Mouse (Mus musculus): Measurements from ENCODE around the gene Olfr670. TPM values are rescaled to one million over a fixed set of nuclear protein-coding genes. Genes with fewer than 3 reads are reported as not detected.
"Not testable (repeated sequence)": the region's sequence is repeated elsewhere in the genome, so short reads cannot be mapped to it uniquely, and the experiment has no call there.

Olfr670 gene
- polyA plus RNA-seq (2014; fragmentation: Nextera tagmentation; extraction: Ambion mirVana) = not detected in 2 replicates

DNA sequence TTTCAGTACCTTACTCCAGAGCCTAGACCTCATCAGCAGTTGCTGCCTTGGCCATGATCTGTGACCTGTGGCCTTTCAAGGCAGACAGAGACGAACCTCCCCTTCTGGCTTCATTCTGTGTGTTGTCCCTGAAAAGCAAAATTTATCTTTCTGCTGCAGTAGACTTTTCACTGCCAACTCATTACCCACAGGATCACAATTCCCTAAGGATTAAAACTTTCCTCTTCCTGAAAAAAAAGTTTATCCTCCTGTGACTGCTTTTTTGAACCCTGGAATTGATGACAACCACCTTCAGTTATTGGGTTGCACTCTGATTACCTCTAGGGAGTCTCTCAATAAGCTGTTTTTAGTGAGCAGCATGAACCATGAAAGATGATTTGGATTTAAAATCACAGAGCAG lies at the start of gene Olfr670:
Gene Olfr670, minus strand, starts transcription at position 101 of the 400 bp plus-strand sequence.
- Histone ChIP-seq H3K9ac (ENCODE audit: low read length) (no peak within 1 kb of the TSS), H3K27ac (ENCODE audit: low read depth) (no peak within 1 kb of the TSS), H3K36me3 (ENCODE audit: control insufficient read depth, insufficient read depth, low read length) (no peaks in the 10 kb centered on the region), H3K4me1 (replicated peaks; ENCODE audit: control insufficient read depth, insufficient read depth, low read length) (no peaks in the 10 kb centered on the region), H3K27me3 (replicated peaks; ENCODE audit: control insufficient read depth, insufficient read depth, low read length) (no peaks in the 10 kb centered on the region), H3K9me3 (ENCODE audit: control insufficient read depth, low read length) (no peaks in the 10 kb centered on the region), H3K4me3 (ENCODE audit: low read depth, low read length) (no peak within 1 kb of the TSS), H3K4me2 (ENCODE audit: low read length) (no peak within 1 kb of the TSS)
- ATAC-seq (replicated peaks; ENCODE audit: low FRiP score, low TSS enrichment, low read depth) (no peak), DNase-seq (ENCODE audit: low spot score) (no peak)
- 50% methylated on average over 1 of the region's 1 CpGs for WGBS

DNA sequence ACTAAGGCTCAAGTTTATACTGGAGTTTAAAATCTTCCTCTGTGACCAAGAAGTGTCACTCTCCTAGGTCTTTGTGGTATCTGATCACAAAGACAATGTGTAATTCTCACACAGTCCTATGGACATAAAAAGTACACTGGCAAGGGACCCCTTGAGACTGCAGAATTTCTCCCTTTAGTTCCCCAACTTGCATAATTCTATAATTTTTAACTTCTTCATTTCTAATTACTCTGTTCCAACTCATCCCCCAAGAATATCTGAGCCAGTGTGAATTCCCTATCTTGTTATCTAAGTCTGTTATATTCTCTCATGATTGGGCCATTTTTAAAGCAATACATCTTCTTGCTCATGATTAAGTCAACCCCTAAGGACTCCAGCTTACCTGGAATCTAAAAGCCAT lies 39.5 kb upstream of the Olfr670 start, which contains the start of gene Olfr672:
Gene Olfr672, minus strand, starts transcription at position 101 of the 400 bp plus-strand sequence.
- Histone ChIP-seq H3K4me3 (ENCODE audit: low read depth, low read length) (no peak within 1 kb of the TSS), H3K4me2 (ENCODE audit: low read length) (no peak within 1 kb of the TSS), H3K4me1 (replicated peaks; ENCODE audit: control insufficient read depth, insufficient read depth, low read length) (no peaks in the 10 kb centered on the region), H3K9me3 (ENCODE audit: control insufficient read depth, low read length) (no peaks in the 10 kb centered on the region), H3K27me3 (replicated peaks; ENCODE audit: control insufficient read depth, insufficient read depth, low read length) (no peaks in the 10 kb centered on the region), H3K27ac (ENCODE audit: low read depth) (no peak within 1 kb of the TSS), H3K9ac (ENCODE audit: low read length) (no peak within 1 kb of the TSS), H3K36me3 (ENCODE audit: control insufficient read depth, insufficient read depth, low read length) (no peaks in the 10 kb centered on the region)
- no peak for ATAC-seq (replicated peaks; ENCODE audit: low FRiP score, low TSS enrichment, low read depth)
- no peak for DNase-seq (ENCODE audit: low spot score)

DNA sequence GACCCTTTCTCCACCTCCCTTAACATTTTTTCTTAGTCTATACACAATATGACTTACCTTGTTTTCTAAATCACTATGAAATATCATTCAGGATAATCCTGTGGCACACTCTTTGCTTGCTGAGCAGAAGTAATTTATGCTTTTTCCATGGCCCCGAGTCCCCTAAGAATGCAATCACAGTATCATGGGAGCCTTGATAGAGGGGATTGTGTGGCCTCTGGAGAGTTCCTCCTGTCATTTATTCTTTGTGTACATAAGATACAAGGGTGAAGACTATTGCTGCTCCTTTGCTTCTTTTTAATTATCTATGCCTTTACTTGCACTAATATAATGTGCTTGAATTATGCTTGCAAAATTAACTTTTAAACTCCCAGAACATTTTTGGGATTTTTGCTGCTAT lies 16.6 kb upstream of the Olfr670 start, which contains the start of gene Olfr671:
Gene Olfr671, minus strand, starts transcription at position 101 of the 400 bp plus-strand sequence.
- Histone ChIP-seq H3K27me3 (replicated peaks; ENCODE audit: control insufficient read depth, insufficient read depth, low read length) (no peaks in the 10 kb centered on the region), H3K9ac (ENCODE audit: low read length) (no peak within 1 kb of the TSS)

DNA sequence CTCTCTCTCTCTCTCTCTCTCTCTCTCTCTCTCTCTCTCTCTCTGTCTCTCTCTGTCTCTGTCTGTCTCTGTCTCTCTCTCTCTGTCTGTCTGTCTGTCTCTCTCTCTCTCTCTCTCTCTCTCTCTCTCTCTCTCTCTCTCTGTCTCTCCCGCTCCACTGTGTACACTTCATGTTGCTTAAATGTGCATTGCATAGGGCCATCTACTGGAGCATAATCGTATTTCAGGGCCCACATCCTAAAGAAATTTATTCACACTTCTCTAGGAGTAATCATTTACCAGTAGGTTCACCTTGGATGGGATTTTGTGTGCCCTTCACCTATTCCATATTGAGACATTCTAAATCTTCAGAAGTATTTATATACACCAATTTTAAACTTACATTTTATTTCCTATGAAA lies 10.1 kb upstream of the Olfr670 start:
- not testable (repeated sequence) for ATAC-seq (replicated peaks; ENCODE audit: low FRiP score, low TSS enrichment, low read depth); H3K4me2 ChIP-seq (ENCODE audit: low read length); H3K36me3 ChIP-seq (ENCODE audit: control insufficient read depth, insufficient read depth, low read length); H3K4me3 ChIP-seq (ENCODE audit: low read depth, low read length); H3K9ac ChIP-seq (ENCODE audit: low read length); DNase-seq (ENCODE audit: low spot score); H3K27ac ChIP-seq (ENCODE audit: low read depth); H3K9me3 ChIP-seq (ENCODE audit: control insufficient read depth, low read length); H3K27me3 ChIP-seq (replicated peaks; ENCODE audit: control insufficient read depth, insufficient read depth, low read length); H3K4me1 ChIP-seq (replicated peaks; ENCODE audit: control insufficient read depth, insufficient read depth, low read length)
- 70% methylated on average over 2 of the region's 2 CpGs for WGBS

More for the DNA sequence above, 16.6 kb upstream of the Olfr670 start, which contains the start of gene Olfr671:
- no peak within 1 kb of the TSS for H3K4me3 ChIP-seq (ENCODE audit: low read depth, low read length)
- no peak within 1 kb of the TSS for H3K27ac ChIP-seq (ENCODE audit: low read depth)
- no peak within 1 kb of the TSS for H3K4me2 ChIP-seq (ENCODE audit: low read length)
- DNase-seq (ENCODE audit: low spot score) = no peak
- 59% methylated on average over 1 of the region's 1 CpGs for whole genome bisulfite sequencing
- no peak for ATAC-seq (replicated peaks; ENCODE audit: low FRiP score, low TSS enrichment, low read depth)
- no peaks in the 10 kb centered on the region for H3K36me3 ChIP-seq (ENCODE audit: control insufficient read depth, insufficient read depth, low read length)
- H3K9me3 ChIP-seq (ENCODE audit: control insufficient read depth, low read length) = no peaks in the 10 kb centered on the region
- no peaks in the 10 kb centered on the region for H3K4me1 ChIP-seq (replicated peaks; ENCODE audit: control insufficient read depth, insufficient read depth, low read length)

DNA sequence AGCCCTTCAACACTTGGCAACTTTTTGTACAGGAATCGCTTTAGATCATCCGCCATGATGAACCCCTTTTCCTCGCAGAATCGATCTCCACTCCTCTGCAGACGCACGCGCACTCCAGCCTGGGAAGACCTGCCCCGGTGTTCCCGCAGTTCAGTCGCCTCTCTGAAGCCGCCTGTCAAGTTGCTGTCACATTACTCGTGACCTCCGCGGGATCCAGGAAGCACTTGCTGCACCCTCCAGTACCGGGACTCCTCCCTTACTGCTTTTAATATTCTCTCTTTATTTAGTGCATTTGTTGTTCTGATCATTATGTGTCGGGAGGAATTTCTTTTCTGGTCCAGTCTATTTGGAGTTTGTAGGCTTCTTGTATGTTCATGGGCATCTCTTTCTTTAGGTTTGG lies 12.2 kb downstream of the Olfr670 start:
- not testable (repeated sequence) for H3K27me3 ChIP-seq (replicated peaks; ENCODE audit: control insufficient read depth, insufficient read depth, low read length); H3K9me3 ChIP-seq (ENCODE audit: control insufficient read depth, low read length); H3K4me3 ChIP-seq (ENCODE audit: low read depth, low read length); H3K4me2 ChIP-seq (ENCODE audit: low read length); H3K9ac ChIP-seq (ENCODE audit: low read length); DNase-seq (ENCODE audit: low spot score); H3K4me1 ChIP-seq (replicated peaks; ENCODE audit: control insufficient read depth, insufficient read depth, low read length); H3K36me3 ChIP-seq (ENCODE audit: control insufficient read depth, insufficient read depth, low read length); ATAC-seq (replicated peaks; ENCODE audit: low FRiP score, low TSS enrichment, low read depth); H3K27ac ChIP-seq (ENCODE audit: low read depth)
- WGBS = 92% methylated on average over 16 of the region's 16 CpGs

DNA sequence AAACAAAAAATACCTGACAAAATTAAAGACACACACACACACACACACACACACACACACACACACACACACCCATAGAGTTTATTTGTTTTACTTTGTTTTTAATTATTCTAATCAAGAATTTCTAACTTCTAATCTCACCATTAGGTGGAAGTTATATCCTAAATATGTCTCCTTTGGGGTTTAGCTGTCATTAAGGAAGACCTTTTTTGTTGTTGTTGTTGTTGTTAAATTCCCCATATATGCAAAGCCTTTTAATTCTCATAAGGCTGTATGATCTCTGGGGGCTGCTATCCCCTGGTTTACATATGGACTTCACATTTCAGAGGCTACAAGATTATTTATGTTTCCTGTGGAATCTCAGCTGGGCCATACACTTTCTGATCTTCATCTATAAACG lies 28.5 kb downstream of the Olfr670 start, which contains the start of gene Olfr669:
Gene Olfr669, plus strand, starts transcription at position 301 of the 400 bp plus-strand sequence.
- no peaks in the 10 kb centered on the region for H3K36me3 ChIP-seq (ENCODE audit: control insufficient read depth, insufficient read depth, low read length)
- no peak within 1 kb of the TSS for H3K9ac ChIP-seq (ENCODE audit: low read length)
- H3K4me3 ChIP-seq (ENCODE audit: low read depth, low read length) = no peak within 1 kb of the TSS
- no peaks in the 10 kb centered on the region for H3K9me3 ChIP-seq (ENCODE audit: control insufficient read depth, low read length)
- no peaks in the 10 kb centered on the region for H3K4me1 ChIP-seq (replicated peaks; ENCODE audit: control insufficient read depth, insufficient read depth, low read length)
- no peak within 1 kb of the TSS for H3K4me2 ChIP-seq (ENCODE audit: low read length)
- no peaks in the 10 kb centered on the region for H3K27me3 ChIP-seq (replicated peaks; ENCODE audit: control insufficient read depth, insufficient read depth, low read length)
- DNase-seq (ENCODE audit: low spot score) (no peak), ATAC-seq (replicated peaks; ENCODE audit: low FRiP score, low TSS enrichment, low read depth) (no peak)
- WGBS = 80% methylated on average over 1 of the region's 1 CpGs
- H3K27ac ChIP-seq (ENCODE audit: low read depth) = no peak within 1 kb of the TSS

DNA sequence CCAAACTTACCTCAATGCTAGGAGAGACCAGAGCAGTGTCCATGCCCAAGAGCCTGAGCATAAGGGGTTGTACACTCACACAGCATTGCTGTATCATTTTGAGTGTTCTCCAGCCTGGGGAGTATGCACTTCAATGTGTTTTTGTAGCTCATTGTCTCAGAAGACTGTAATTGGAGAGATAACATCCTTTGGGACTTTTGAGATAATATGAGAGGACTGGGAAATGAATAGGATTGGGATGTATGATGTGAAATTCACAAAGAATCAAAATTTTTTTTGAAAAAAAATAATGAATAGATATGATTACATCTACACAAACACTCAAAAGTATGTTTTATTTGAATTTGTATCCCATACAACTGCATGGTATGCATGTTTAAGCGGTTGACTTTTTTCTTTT lies 34.5 kb downstream of the Olfr670 start, which contains the start of gene Olfr668:
Gene Olfr668, minus strand, starts transcription at position 101 of the 400 bp plus-strand sequence.
- Histone ChIP-seq H3K27ac (ENCODE audit: low read depth) (no peak within 1 kb of the TSS), H3K4me1 (replicated peaks; ENCODE audit: control insufficient read depth, insufficient read depth, low read length) (no peaks in the 10 kb centered on the region), H3K36me3 (ENCODE audit: control insufficient read depth, insufficient read depth, low read length) (no peaks in the 10 kb centered on the region), H3K9me3 (ENCODE audit: control insufficient read depth, low read length) (no peaks in the 10 kb centered on the region), H3K4me3 (ENCODE audit: low read depth, low read length) (no peak within 1 kb of the TSS), H3K9ac (ENCODE audit: low read length) (no peak within 1 kb of the TSS), H3K4me2 (ENCODE audit: low read length) (no peak within 1 kb of the TSS), H3K27me3 (replicated peaks; ENCODE audit: control insufficient read depth, insufficient read depth, low read length) (no peaks in the 10 kb centered on the region)
- DNase-seq (ENCODE audit: low spot score) = no peak
- no peak for ATAC-seq (replicated peaks; ENCODE audit: low FRiP score, low TSS enrichment, low read depth)
- WGBS = 65% methylated on average over 1 of the region's 1 CpGs

DNA sequence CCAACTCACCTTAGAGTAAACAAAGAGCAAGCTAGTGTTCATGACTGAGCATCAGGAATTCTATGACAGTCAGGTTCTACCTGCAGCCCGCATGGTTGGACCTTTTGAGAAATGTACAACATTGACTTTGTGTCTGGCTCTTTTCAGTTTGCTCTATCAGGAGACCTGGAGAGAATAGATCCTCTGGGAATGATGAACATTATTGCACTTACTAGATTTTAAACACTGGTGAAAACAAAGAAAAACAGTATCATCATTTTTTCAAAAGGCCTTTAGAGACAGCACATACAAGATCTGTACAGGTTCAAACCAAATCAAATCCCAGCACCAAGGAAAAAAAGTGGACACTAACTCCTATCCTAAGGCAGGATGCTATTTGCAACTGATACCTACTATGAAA lies 41.0 kb downstream of the Olfr670 start, which contains the start of gene Olfr667:
Gene Olfr667, minus strand, starts transcription at position 101 of the 400 bp plus-strand sequence.
- ATAC-seq (replicated peaks; ENCODE audit: low FRiP score, low TSS enrichment, low read depth) (no peak), DNase-seq (ENCODE audit: low spot score) (no peak)
- WGBS = 82% methylated on average over 1 of the region's 1 CpGs
- no peak within 1 kb of the TSS for H3K4me2 ChIP-seq (ENCODE audit: low read length)
- H3K9me3 ChIP-seq (ENCODE audit: control insufficient read depth, low read length) = no peaks in the 10 kb centered on the region
- no peak within 1 kb of the TSS for H3K9ac ChIP-seq (ENCODE audit: low read length)
- no peak within 1 kb of the TSS for H3K27ac ChIP-seq (ENCODE audit: low read depth)
- no peak within 1 kb of the TSS for H3K4me3 ChIP-seq (ENCODE audit: low read depth, low read length)
- no peaks in the 10 kb centered on the region for H3K36me3 ChIP-seq (ENCODE audit: control insufficient read depth, insufficient read depth, low read length)
- H3K4me1 ChIP-seq (replicated peaks; ENCODE audit: control insufficient read depth, insufficient read depth, low read length) = no peaks in the 10 kb centered on the region
- H3K27me3 ChIP-seq (replicated peaks; ENCODE audit: control insufficient read depth, insufficient read depth, low read length) = no peaks in the 10 kb centered on the region
